Mouse (Mus musculus) limb, embryonic 14.5 days (tissue): ENCODE measurements around the gene Kifc1. TPM values are rescaled to one million over a fixed set of nuclear protein-coding genes. Genes with fewer than 3 reads are reported as not detected.
A peak's percentile ranks its signal among the peaks of the same experiment; 100 is the strongest.

Experiments used
- ATAC-seq: fragments of 200-750 bp; cut with Nextera tagmentation; 2 replicates; pipeline ENCODE4 v1.8.0; 2017; ENCODE audit warnings: low read depth, moderate number of reproducible peaks, moderate TSS enrichment; ENCODE audit not compliant: low FRiP score
- DNase-seq: peaks from one replicate; pipeline ENCODE4 v3.0.0-alpha.2; 2015; ENCODE audit warnings: low spot score
- H3K27ac ChIP-seq: fragments of 300-500 bp; sonication (generic); replicated peaks from 2 replicates; pipeline ENCODE4 v1.5.1; 2014; ENCODE audit warnings: low read depth, mild to moderate bottlenecking, low read length, moderate library complexity, mixed read lengths
- H3K27me3 ChIP-seq: fragments of 300-500 bp; sonication (generic); 2 replicates; pipeline ENCODE4 v1.6.1; 2014; ENCODE audit warnings: low read length, mixed read lengths; ENCODE audit not compliant: control insufficient read depth, insufficient read depth
- H3K36me3 ChIP-seq: fragments of 300-500 bp; sonication (generic); 2 replicates; pipeline ENCODE4 v1.6.1; 2014; ENCODE audit warnings: mild to moderate bottlenecking, low read length, moderate library complexity, mixed read lengths; ENCODE audit not compliant: control insufficient read depth, insufficient read depth
- H3K4me1 ChIP-seq: fragments of 300-500 bp; sonication (generic); 2 replicates; pipeline ENCODE4 v1.6.1; 2014; ENCODE audit warnings: antibody characterized with exemption, low read length, mixed read lengths; ENCODE audit not compliant: control insufficient read depth, insufficient read depth
- H3K4me2 ChIP-seq: fragments of 300-500 bp; sonication (generic); replicated peaks from 2 replicates; pipeline ENCODE4 v1.6.1; 2014; ENCODE audit warnings: low read depth, mild to moderate bottlenecking, low read length, moderate library complexity; ENCODE audit not compliant: severe bottlenecking
- H3K4me3 ChIP-seq: fragments of 300-500 bp; sonication (generic); replicated peaks from 2 replicates; pipeline ENCODE4 v1.5.1; 2014; ENCODE audit warnings: low read length
- H3K9ac ChIP-seq: fragments of 300-500 bp; sonication (generic); 2 replicates; pipeline ENCODE4 v1.6.1; 2014; ENCODE audit warnings: mild to moderate bottlenecking, low read depth, low read length, moderate library complexity; ENCODE audit not compliant: severe bottlenecking
- H3K9me3 ChIP-seq: fragments of 300-500 bp; sonication (generic); 2 replicates; pipeline ENCODE4 v1.6.1; 2016; ENCODE audit warnings: low read length; ENCODE audit not compliant: control insufficient read depth
- POLR2A ChIP-seq: fragments of 200-500 bp; IDR thresholded peaks from 2 replicates; pipeline ENCODE4 v1.8.0; 2012; ENCODE audit warnings: inconsistent platforms, mild to moderate bottlenecking, moderate library complexity, borderline replicate concordance; ENCODE audit not compliant: insufficient read depth, insufficient read length; ENCODE audit errors: extremely low read depth
- WGBS: fragments of 180-500 bp; shearing (Covaris S2); extraction: QIAGEN DNeasy Blood & Tissue Kit; methylation state at CpG from one replicate; pipeline ENCODE4 v1.1.7; 2014; 5-methylcytosine and 5-hydroxymethylcytosine counted together
- polyA plus RNA-seq, 2 experiments: library from polyadenylated mRNA; depleted of rRNA in 1 of 2; stranded (reverse) in 1 of 2; unstranded in 1 of 2; fragments of >200 nt; fragmentation: Nextera tagmentation in 1 of 2; extraction: Ambion mirVana in 1 of 2; gene quantifications; 2 replicates each; pipeline versions ENCODE4 v1.2.1 to v1.2.3; 2012 to 2014

The Kifc1 gene
- polyA plus RNA-seq, 2 experiments, result 6.2 to 60.6 TPM

DNA sequence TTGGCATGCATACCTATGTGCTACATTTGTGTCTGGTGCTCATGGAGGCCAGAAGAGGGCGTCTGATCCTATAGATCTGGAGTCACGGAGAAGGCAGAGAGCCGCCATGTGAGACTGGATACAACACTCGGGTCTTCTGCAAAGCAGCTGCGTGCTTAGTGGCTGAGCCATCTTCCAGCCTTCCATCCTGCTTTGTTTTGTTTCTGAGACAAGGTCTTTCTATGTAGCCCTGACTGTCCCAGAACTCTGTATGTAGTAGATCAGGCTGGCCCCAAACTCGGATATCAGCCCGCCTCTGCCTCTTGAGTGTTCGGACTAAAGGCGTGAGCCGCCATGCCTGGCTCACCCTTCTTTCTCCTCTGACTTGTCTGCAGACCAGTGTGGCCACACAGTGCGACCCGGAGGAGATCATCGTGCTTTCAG is 24.5 kb upstream of the Kifc1 start:
- no peak overlapping the region for H3K9ac ChIP-seq
- TF ChIP-seq POLR2A, result no peak
- ATAC-seq (no peak), DNase-seq (no peak)
- H3K27me3 ChIP-seq, result no peaks in the 10 kb centered on the region
- peak overlapping the region; percentile 48; the same call in 1 of the 2 replicates for H3K4me3 ChIP-seq
- peaks cover 48% of the 10 kb centered on the region for H3K36me3 ChIP-seq
- WGBS, result 84% methylated on average over 13 of the region's 13 CpGs
- peak overlapping the region; percentile 44; the same call in 1 of the 2 replicates for H3K4me2 ChIP-seq
- peaks cover 26% of the 10 kb centered on the region for H3K4me1 ChIP-seq
- no peak overlapping the region for H3K27ac ChIP-seq
- no peaks in the 10 kb centered on the region for H3K9me3 ChIP-seq

DNA sequence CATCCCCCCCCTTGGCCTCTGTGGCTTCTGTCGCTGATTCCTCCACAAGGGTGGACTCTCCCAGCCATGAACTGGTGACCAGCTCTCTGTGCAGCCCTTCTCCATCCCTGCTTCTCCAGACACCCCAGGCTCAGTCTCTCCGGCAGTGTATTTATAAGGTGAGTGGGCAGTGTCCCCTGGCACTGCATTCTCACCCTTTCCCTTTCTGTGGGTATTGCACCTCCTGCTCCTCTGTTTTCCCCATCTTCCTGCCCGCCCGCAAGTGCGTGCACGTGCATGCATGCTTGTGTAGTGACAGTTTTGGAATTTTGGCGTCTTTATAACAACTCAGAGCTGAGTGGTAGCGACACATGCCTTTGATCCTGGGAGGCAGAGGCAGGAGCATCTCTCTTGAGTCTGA is 23.4 kb upstream of the Kifc1 start:
- Histone ChIP-seq H3K9ac (no peak overlapping the region), H3K36me3 (peaks cover 48% of the 10 kb centered on the region), H3K4me1 (peaks cover 21% of the 10 kb centered on the region), H3K27me3 (no peaks in the 10 kb centered on the region), H3K27ac (no peak overlapping the region), H3K4me2 (no peak overlapping the region), H3K9me3 (no peaks in the 10 kb centered on the region), H3K4me3 (no peak overlapping the region)
- ATAC-seq, result no peak
- 96% methylated on average over 8 of the region's 8 CpGs for WGBS
- TF ChIP-seq POLR2A, result no peak
- no peak for DNase-seq

DNA sequence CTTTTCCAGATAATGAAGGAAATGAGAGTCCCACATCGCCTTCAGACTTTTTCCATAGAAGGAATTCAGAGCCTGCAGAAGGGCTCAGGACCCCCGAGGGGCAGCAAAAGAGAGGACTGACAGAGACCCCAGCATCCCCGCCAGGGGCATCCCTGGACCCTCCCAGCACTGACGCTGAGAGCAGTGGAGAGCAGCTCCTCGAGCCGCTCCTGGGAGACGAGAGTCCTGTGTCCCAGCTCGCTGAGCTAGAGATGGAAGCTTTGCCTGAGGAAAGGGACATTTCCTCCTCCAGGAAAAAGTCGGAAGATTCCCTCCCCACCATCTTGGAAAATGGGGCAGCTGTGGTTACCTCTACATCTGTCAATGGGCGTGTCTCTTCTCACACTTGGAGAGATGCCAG is 22.8 kb upstream of the Kifc1 start:
- DNase-seq (no peak), ATAC-seq (no peak)
- H3K9ac ChIP-seq, result no peak overlapping the region
- TF ChIP-seq POLR2A, result no peak
- no peak overlapping the region for H3K27ac ChIP-seq
- H3K9me3 ChIP-seq, result no peaks in the 10 kb centered on the region
- H3K36me3 ChIP-seq, result peaks cover 48% of the 10 kb centered on the region
- H3K4me3 ChIP-seq, result no peak overlapping the region
- H3K4me1 ChIP-seq, result peaks cover 19% of the 10 kb centered on the region
- no peaks in the 10 kb centered on the region for H3K27me3 ChIP-seq
- 90% methylated on average over 10 of the region's 10 CpGs for WGBS
- no peak overlapping the region for H3K4me2 ChIP-seq

DNA sequence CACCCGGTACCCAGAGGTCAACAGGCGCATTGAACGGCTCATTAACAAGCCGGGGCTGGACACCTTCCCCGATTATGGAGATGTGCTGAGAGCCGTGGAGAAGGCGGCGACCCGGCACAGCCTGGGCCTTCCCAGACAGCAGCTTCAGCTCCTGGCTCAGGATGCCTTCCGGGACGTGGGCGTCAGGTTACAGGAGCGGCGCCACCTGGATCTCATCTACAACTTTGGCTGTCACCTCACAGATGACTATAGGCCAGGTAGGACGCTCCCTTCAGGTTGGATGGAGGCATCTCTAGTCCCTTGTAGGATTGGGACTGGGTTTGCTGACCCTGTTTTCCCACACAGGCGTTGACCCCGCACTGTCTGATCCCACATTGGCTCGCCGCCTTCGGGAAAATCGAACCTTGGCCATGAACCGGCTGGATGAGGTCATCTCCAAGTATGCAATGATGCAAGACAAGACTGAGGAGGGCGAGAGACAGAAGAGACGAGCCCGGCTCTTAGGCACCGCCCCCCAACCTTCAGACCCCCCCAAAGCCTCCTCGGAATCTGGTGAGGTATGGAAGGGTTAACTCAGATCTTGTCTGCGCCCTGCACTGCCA is 21.5 kb upstream of the Kifc1 start:
- H3K4me3 ChIP-seq, result no peak overlapping the region
- DNase-seq, result no peak
- no peak overlapping the region for H3K4me2 ChIP-seq
- no peak for ATAC-seq
- H3K27me3 ChIP-seq, result no peaks in the 10 kb centered on the region
- WGBS, result 92% methylated on average over 28 of the region's 28 CpGs
- H3K9me3 ChIP-seq, result no peaks in the 10 kb centered on the region
- H3K4me1 ChIP-seq, result peaks cover 19% of the 10 kb centered on the region
- no peak overlapping the region for H3K9ac ChIP-seq
- no peak for TF ChIP-seq POLR2A
- no peak overlapping the region for H3K27ac ChIP-seq
- peaks cover 43% of the 10 kb centered on the region for H3K36me3 ChIP-seq

DNA sequence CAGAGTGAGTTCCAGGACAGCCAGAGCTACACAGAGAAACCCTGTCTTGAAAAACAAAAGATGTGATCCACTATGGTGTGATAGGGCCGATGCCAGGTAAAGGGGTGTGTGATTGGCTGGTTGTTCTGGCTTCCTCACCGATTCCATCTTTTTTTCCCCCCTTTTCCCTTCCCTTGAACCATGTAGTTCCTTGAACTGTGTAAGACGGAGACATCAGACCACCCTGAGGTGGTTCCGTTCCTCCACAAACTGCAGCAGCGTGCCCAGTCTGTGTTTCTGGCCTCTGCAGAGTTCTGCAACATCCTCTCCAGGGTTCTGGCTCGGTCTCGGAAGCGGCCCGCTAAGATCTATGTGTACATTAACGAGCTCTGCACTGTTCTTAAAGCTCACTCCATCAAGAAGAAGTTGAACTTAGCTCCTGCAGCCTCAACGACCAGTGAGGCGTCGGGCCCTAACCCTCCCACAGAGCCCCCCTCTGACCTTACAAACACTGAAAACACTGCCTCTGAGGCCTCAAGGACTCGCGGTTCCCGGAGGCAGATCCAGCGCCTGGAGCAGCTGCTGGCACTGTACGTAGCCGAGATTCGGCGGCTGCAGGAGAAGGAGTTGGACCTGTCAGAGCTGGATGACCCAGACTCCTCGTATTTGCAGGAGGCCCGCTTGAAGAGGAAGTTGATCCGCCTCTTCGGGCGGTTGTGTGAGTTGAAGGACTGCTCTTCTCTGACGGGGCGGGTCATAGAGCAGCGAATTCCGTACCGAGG is 20.8 kb upstream of the Kifc1 start:
- H3K9me3 ChIP-seq, result no peaks in the 10 kb centered on the region
- no peaks in the 10 kb centered on the region for H3K27me3 ChIP-seq
- no peak overlapping the region for H3K27ac ChIP-seq
- WGBS, result 93% methylated on average over 31 of the region's 31 CpGs
- no peak for DNase-seq
- no peak for ATAC-seq
- H3K4me3 ChIP-seq, result no peak overlapping the region
- no peak overlapping the region for H3K4me2 ChIP-seq
- peaks cover 16% of the 10 kb centered on the region for H3K4me1 ChIP-seq
- no peak for TF ChIP-seq POLR2A
- no peak overlapping the region for H3K9ac ChIP-seq
- H3K36me3 ChIP-seq, result peaks cover 43% of the 10 kb centered on the region
